Mouse (Mus musculus) lung, postnatal 4 days (tissue): ENCODE measurements at regions not wholly inside any gene's neighbourhood (a gene's known extent, or its start where the extent isn't known, plus 50 kb on each side); places are given as distances from the start of the nearest gene placed in this dataset.
"Not testable (repeated sequence)": the region's sequence is repeated elsewhere in the genome, so short reads cannot be mapped to it uniquely, and the experiment has no call there.

ENCODE experiments used
- DNase-seq, 2 experiments: peaks; one replicate each; pipeline ENCODE4 v3.0.0; 2021

- DNase-seq = no peak
Observed at GRCm38 (mm10) chr9:115799330-115799729, 109.9 kb upstream of the Gadl1 start.

- DNase-seq = no peak
Observed at GRCm38 (mm10) chr9:115800624-115801023, 108.6 kb upstream of the Gadl1 start.

DNA sequence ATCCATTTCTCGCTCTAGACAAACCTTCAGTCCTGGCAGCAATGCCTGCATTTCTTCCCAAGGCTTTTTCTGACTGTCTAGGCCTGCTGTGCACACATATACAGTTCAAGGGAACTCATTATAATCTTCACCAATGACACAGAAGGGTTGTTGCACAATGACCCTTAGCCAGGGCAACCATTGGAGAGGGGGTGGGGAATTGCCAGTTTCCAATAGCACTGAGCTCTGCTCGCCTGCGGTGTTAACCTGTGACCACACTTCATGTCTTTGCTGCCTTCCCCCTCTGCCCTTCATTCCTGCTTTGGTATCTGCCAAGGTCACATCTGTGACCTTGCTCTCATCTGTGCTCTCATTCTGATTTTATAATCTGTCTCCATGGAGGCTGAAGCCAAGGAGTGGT is 106.2 kb upstream of the Gadl1 start:
- DNase-seq = no peak

GRCm38 (mm10) chr9:115805224-115805623 is 104.0 kb upstream of the Gadl1 start:
- no peak for DNase-seq

DNA sequence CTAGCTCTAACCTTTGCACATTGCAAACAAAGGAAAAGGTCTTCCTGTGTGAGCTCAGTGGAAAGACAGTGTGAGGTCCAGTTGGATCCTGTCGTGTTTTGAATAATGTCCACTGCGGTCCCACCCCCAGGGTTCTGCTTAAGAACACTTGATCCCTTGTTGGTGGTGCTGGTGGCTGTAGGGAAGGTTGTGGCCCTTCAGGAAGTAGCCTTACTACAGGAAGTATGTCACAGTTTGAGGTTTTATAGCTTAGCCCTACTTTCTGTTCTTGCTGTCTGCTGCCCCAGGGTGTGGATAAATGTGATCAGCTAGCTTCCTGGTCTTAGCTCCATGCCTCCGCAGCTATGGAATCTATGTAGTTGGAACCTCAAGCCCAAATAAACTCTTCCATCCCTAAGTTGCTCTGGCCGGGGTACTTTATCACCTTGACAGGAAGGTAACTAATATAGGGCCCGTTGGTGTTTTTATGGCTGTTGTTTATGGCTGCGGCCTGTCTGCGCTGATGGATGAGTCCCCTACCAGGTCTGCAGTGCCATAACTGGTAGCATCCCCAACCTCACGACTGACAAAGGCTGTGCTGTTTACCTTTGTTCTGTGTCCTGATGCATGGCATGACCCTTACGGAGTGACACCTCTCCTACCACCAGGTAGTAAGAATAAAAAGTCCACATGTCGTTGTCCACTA is 103.1 kb upstream of the Gadl1 start:
- no peak for DNase-seq

GRCm38 (mm10) chr9:115840186-115840585 is 69.1 kb upstream of the Gadl1 start:
- no peak for DNase-seq

GRCm38 (mm10) chr9:115840791-115841190 is 68.5 kb upstream of the Gadl1 start:
- DNase-seq = no peak

GRCm38 (mm10) chr9:115841684-115842083 is 67.6 kb upstream of the Gadl1 start:
- DNase-seq = no peak

DNA sequence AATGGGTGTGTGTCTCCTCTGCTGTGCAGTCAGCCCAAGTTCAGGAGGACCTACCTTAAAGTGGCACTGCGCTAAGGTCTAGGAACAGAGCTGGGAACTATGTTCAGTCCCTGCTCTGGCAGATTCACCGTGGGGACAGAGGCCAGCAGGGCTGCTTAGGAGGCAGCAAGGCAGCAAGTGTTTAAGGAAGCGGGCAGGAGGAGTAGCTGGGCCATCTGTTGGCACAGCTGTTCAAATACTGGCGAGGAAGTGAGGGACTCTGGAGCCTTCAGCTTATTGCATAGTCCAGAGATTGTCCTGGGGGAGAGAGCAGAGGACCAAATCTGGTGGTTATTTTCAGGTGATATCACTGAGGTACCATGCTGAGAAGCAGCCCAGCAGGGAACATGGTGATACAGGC is 64.9 kb upstream of the Gadl1 start:
- no peak for DNase-seq

DNA sequence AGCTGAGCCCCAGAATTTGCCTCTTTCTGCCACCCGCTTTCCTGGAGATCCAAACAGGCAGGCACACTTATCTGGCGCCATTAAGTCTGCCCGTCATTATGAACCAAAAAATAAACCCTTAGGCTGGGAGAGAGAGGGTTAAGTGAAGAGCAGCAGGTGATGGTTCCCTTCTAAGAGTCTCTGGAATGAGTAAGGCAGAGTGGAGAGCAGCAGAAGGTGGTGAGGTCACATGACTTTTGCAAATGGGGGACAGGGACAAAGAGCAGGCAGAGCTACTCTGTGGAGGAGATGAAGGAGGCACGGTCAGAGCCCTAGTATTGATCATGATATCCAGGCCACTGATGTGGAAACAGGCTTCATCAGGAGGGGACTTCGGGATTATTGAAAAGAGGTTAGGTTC is 64.2 kb upstream of the Gadl1 start:
- DNase-seq = no peak

DNA sequence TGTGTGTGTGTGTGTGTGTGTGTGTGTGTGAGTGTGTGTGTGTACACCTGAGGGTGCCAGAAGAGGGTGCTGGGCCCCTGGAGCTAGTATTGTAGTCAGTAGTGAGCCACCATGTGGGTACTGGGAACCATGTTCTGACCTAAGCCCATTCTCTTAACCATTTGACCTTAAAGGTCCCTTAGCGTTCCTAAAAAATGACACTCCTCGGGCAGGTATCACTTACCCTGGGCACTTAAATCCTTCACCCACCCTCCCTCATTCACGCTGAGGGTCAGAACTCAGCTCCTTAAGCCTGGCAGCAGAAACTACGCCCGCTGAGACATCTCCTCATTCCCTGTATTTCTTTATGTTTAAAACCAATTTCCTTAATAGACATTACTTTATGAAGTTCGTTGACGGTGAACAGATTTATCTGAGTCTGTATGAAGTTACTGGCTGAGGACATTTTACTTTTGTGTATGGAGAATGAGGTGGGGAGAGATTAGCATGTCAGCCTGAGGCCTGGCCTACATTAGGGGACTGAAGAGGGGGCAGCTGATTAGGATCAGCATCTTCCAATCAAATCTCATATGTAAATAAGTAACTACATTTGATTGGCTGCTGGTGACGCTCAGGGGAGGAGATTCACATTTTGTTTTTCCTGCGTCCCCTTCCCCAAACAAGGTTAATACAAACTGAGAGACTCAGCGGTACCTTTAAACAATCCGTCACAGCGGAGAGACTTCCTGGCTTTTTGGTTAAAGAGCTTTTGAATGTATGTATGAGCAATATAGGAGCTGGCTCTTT is 61.8 kb upstream of the Gadl1 start:
- peak in 1 of 2 experiments; percentile 7 for DNase-seq

DNA sequence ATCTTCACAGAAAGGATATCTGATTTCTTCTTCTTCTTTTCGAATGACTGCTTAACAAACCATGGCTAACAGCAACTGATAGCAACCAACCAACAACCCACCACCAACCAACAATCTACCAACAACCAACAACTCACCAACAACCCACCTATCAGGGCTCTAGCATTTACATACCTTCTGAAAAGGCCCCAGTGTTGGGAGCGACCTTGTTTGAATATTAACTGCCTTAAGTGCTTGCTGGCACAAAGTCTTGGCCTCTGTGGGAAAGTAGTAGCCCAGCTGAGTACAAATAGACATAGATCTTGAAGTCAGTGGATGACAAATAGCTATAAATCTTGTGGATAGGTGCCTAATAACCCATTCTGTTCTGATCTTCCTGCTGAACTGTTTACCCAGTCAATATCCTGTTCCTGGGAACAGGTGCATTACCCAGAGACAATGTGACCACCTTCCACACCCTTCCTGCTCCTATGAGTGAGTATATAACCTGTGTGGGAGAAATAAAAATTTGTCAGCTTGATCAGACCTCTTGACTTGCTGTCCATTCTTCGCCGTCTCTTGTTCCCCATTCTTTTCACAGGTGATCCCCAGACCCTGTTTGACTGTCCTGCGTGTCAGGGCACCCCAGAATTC is 55.9 kb upstream of the Gadl1 start:
- DNase-seq = not testable (repeated sequence)

DNA sequence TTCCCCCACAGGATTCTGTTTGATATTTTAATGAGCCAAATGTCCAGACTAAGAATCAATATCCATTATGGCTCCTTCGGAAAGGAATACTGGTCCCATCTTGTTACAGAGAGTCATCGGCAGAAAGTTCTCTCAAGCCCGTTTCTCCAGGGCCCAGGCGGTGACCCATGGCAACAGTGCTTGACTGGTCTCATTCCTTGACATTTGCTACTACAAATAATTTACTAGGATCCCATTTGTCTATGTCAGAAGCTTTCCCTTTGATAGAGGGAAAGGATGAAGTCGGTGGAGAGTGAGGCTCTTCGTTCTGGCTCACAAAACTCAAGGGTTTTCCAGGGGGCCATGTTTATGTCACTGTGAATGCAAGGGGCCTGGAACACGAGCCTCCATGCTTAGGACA is 52.0 kb upstream of the Gadl1 start:
- DNase-seq = no peak

GRCm38 (mm10) chr9:115858848-115859247 is 50.4 kb upstream of the Gadl1 start:
- peak in 1 of 2 experiments; percentile 23 for DNase-seq
